11 mouse cellular contexts compared by ENCODE assay signal in genomic region chr7:39894208-39894896, GRCm38 (mm10).
DNase-seq lines count a peak whose midpoint lies in the region; ATAC-seq lines count a peak whose summit lies in the region.
"Had no signal": no experiment of that assay in that cellular context is flagged by ENCODE, and none has a peak within 500 bp of the region (broad histone marks: within the 10 kb centered on the region; RNA-seq: fewer than 3 reads in every experiment).

No protein-coding gene starts in this region.

- no peak overlapping the region for H3K4me2 ChIP-seq in hindbrain, embryonic 13.5 days
- H3K4me2 ChIP-seq in midbrain, embryonic 12.5 days (replicated peaks), result no peak overlapping the region
- H3K4me2 ChIP-seq in intestine, embryonic 16.5 days (ENCODE audit: low read depth, low read length), result no peak overlapping the region
- H3K4me2 ChIP-seq in heart, embryonic 12.5 days, result no peak overlapping the region
- no peak overlapping the region for H3K4me2 ChIP-seq in heart, embryonic 11.5 days
- H3K4me2 ChIP-seq: intestine, embryonic 15.5 days had no signal

- peak; percentile 59; the same call in 1 of the 2 replicates for ATAC-seq in hindbrain, embryonic 13.5 days (ENCODE audit: low FRiP score)
- ATAC-seq in midbrain, embryonic 12.5 days (ENCODE audit: low FRiP score, low read depth), result peak; percentile 68; the same call in 1 of the 2 replicates
- ATAC-seq in intestine, embryonic 16.5 days, result no peak
- ATAC-seq in heart, embryonic 12.5 days (ENCODE audit: insufficient number of reproducible peaks, low FRiP score), result no peak
- ATAC-seq in heart, embryonic 11.5 days (replicated peaks; ENCODE audit: insufficient number of reproducible peaks, low FRiP score, low TSS enrichment), result no peak
- ATAC-seq: intestine, embryonic 15.5 days had no signal

- WGBS in hindbrain, embryonic 13.5 days, result 36% methylated on average over 7 of the region's 7 CpGs
- 52% methylated on average over 7 of the region's 7 CpGs for WGBS in midbrain, embryonic 12.5 days
- WGBS in intestine, embryonic 16.5 days, result 81% methylated on average over 7 of the region's 7 CpGs
- WGBS in heart, embryonic 12.5 days, result 88% methylated on average over 7 of the region's 7 CpGs
- WGBS in heart, embryonic 11.5 days (ENCODE audit: insufficient replicate concordance), result 86% methylated on average over 7 of the region's 7 CpGs

- peak; percentile 1 for DNase-seq in cerebellum, adult 9-10 months
- no peak for DNase-seq in cerebellum, adult 11 months
- DNase-seq in Muller cell, postnatal 12 days (ENCODE audit: inconsistent ontology term), result peak; percentile 66
- DNase-seq: gastrocnemius, postnatal 10 days; liver had no signal

- H3K27me3 ChIP-seq in hindbrain, embryonic 13.5 days, result no peaks in the 10 kb centered on the region
- no peaks in the 10 kb centered on the region for H3K27me3 ChIP-seq in midbrain, embryonic 12.5 days
- no peaks in the 10 kb centered on the region for H3K27me3 ChIP-seq in intestine, embryonic 16.5 days (replicated peaks; ENCODE audit: control insufficient read depth, insufficient read depth, low read length)
- H3K27me3 ChIP-seq in heart, embryonic 12.5 days (replicated peaks), result no peaks in the 10 kb centered on the region
- no peaks in the 10 kb centered on the region for H3K27me3 ChIP-seq in heart, embryonic 11.5 days (ENCODE audit: control insufficient read depth, insufficient read depth, low read length)
- H3K27me3 ChIP-seq: intestine, embryonic 15.5 days had no signal

- peak overlapping the region; percentile 42; the same call in 1 of the 2 replicates for H3K27ac ChIP-seq in hindbrain, embryonic 13.5 days
- H3K27ac ChIP-seq in midbrain, embryonic 12.5 days (replicated peaks), result no peak overlapping the region
- no peak overlapping the region for H3K27ac ChIP-seq in intestine, embryonic 16.5 days (ENCODE audit: low read length)
- no peak overlapping the region for H3K27ac ChIP-seq in heart, embryonic 12.5 days (ENCODE audit: poor library complexity, severe bottlenecking)
- H3K27ac ChIP-seq in heart, embryonic 11.5 days (ENCODE audit: low read depth, low read length), result no peak overlapping the region
- H3K27ac ChIP-seq: intestine, embryonic 15.5 days had no signal

- H3K9ac ChIP-seq in hindbrain, embryonic 13.5 days, result no peak overlapping the region
- no peak overlapping the region for H3K9ac ChIP-seq in midbrain, embryonic 12.5 days (replicated peaks)
- no peak overlapping the region for H3K9ac ChIP-seq in intestine, embryonic 16.5 days (ENCODE audit: low read depth, low read length)
- H3K9ac ChIP-seq in heart, embryonic 12.5 days, result no peak overlapping the region
- no peak overlapping the region for H3K9ac ChIP-seq in heart, embryonic 11.5 days (ENCODE audit: low read depth, low read length)
- H3K9ac ChIP-seq: intestine, embryonic 15.5 days had no signal

- no peaks in the 10 kb centered on the region for H3K9me3 ChIP-seq in hindbrain, embryonic 13.5 days
- no peaks in the 10 kb centered on the region for H3K9me3 ChIP-seq in midbrain, embryonic 12.5 days
- H3K9me3 ChIP-seq in intestine, embryonic 16.5 days (ENCODE audit: control insufficient read depth, low read length), result no peaks in the 10 kb centered on the region
- 0 out of 2 replicates have a peak, but pooled peaks cover 4% of the 10 kb centered on the region for H3K9me3 ChIP-seq in heart, embryonic 12.5 days (replicated peaks)
- peaks cover 2% of the 10 kb centered on the region; the same call in 1 of the 2 replicates for H3K9me3 ChIP-seq in heart, embryonic 11.5 days (replicated peaks; ENCODE audit: control insufficient read depth, low read length)
- H3K9me3 ChIP-seq: intestine, embryonic 15.5 days had no signal

- no peaks in the 10 kb centered on the region for H3K4me1 ChIP-seq in hindbrain, embryonic 13.5 days (replicated peaks)
- no peaks in the 10 kb centered on the region for H3K4me1 ChIP-seq in midbrain, embryonic 12.5 days
- H3K4me1 ChIP-seq in intestine, embryonic 16.5 days (ENCODE audit: control insufficient read depth, insufficient read depth, low read length), result no peaks in the 10 kb centered on the region
- no peaks in the 10 kb centered on the region for H3K4me1 ChIP-seq in heart, embryonic 12.5 days (replicated peaks)
- H3K4me1 ChIP-seq in heart, embryonic 11.5 days (ENCODE audit: control insufficient read depth, insufficient read depth, low read length), result no peaks in the 10 kb centered on the region
- H3K4me1 ChIP-seq: intestine, embryonic 15.5 days had no signal

- no peaks in the 10 kb centered on the region for H3K36me3 ChIP-seq in hindbrain, embryonic 13.5 days
- H3K36me3 ChIP-seq in midbrain, embryonic 12.5 days, result no peaks in the 10 kb centered on the region
- no peaks in the 10 kb centered on the region for H3K36me3 ChIP-seq in intestine, embryonic 16.5 days (ENCODE audit: control insufficient read depth, insufficient read depth, low read length)
- no peaks in the 10 kb centered on the region for H3K36me3 ChIP-seq in heart, embryonic 12.5 days
- H3K36me3 ChIP-seq in heart, embryonic 11.5 days (ENCODE audit: control insufficient read depth, insufficient read depth, low read length), result no peaks in the 10 kb centered on the region
- H3K36me3 ChIP-seq: intestine, embryonic 15.5 days had no signal

- H3K4me3 ChIP-seq in hindbrain, embryonic 13.5 days, result no peak overlapping the region
- H3K4me3 ChIP-seq in midbrain, embryonic 12.5 days, result no peak overlapping the region
- H3K4me3 ChIP-seq in intestine, embryonic 16.5 days (ENCODE audit: low read length), result no peak overlapping the region
- H3K4me3 ChIP-seq in heart, embryonic 12.5 days, result no peak overlapping the region
- H3K4me3 ChIP-seq in heart, embryonic 11.5 days (ENCODE audit: low read depth, low read length), result no peak overlapping the region
- H3K4me3 ChIP-seq: intestine, embryonic 15.5 days had no signal

Comparison
In these comparisons a context has a peak if more than half of its experiments do, and no peak if none do; other contexts are left out.
1. ATAC-seq: peak in hindbrain, embryonic 13.5 days (single experiment) and midbrain, embryonic 12.5 days (single experiment); none in intestine, embryonic 16.5 days (single experiment), heart, embryonic 12.5 days (single experiment) and heart, embryonic 11.5 days (single experiment).